Mouse (Mus musculus) inflammation-experienced regulatory T-cells, adult 16 weeks (primary cell): ENCODE data around the gene Gm10334. TPM values are rescaled to one million over a fixed set of nuclear protein-coding genes. Genes with fewer than 3 reads are reported as not detected.

Experiments used
- polyA plus RNA-seq: library from polyadenylated mRNA; unstranded; fragments of 100-300 nt; shearing (Covaris generic); gene quantifications from one replicate; pipeline ENCODE4 v1.2.1, GENCODE M21; 2017

The Gm10334 gene
- not detected for polyA plus RNA-seq

GRCm38 (mm10) chr6:41446045-41446444, at the start of gene Gm10334:
Gene Gm10334 (minus strand): TSS chr6:41446145.

GRCm38 (mm10) chr6:41458632-41459031, 12.7 kb upstream of the Gm10334 start, which contains the start of gene Prss1:
Gene Prss1 (plus strand): TSS chr6:41458932.

Other genes starting within 250 kb of the Gm10334 start
- not detected for gene Try4, start 143.9 kb downstream of the Gm10334 start, polyA plus RNA-seq
- not detected for gene Try5, start 129.3 kb downstream of the Gm10334 start, polyA plus RNA-seq
- not detected for gene Try10, start 92.0 kb downstream of the Gm10334 start, polyA plus RNA-seq
- not detected for gene Prss3, start 68.5 kb downstream of the Gm10334 start, polyA plus RNA-seq
- gene Gm5771, start 53.8 kb downstream of the Gm10334 start, polyA plus RNA-seq: not detected
- not detected for gene Prss1, start 12.8 kb upstream of the Gm10334 start, polyA plus RNA-seq
- gene Prss2, start 75.6 kb upstream of the Gm10334 start, polyA plus RNA-seq: 1.7 TPM
- gene Ephb6, start 159.3 kb upstream of the Gm10334 start, polyA plus RNA-seq: 63.2 TPM
- 0.62 TPM for gene Trpv6, start 190.3 kb upstream of the Gm10334 start, polyA plus RNA-seq
- not detected for gene Trpv5, start 234.6 kb upstream of the Gm10334 start, polyA plus RNA-seq
- not detected for gene Llcfc1, start 238.3 kb upstream of the Gm10334 start, polyA plus RNA-seq